ENCODE assay signal across 18 mouse cellular contexts in genomic region chr11:51922421-51922841, GRCm38 (mm10). TPM values are rescaled to one million over a fixed set of nuclear protein-coding genes. Genes with fewer than 3 reads are reported as not detected.
DNase-seq lines count a peak whose midpoint lies in the region; TF ChIP-seq lines count a peak whose summit lies in the region.
"Had no signal": no experiment of that assay in that cellular context is flagged by ENCODE, and none has a peak within 500 bp of the region (broad histone marks: within the 10 kb centered on the region; RNA-seq: fewer than 3 reads in every experiment).

No protein-coding gene starts in this region.

- no peaks in the 10 kb centered on the region for H3K36me3 ChIP-seq in kidney, adult 2 months (ENCODE audit: control insufficient read depth, insufficient read depth, low read length)
- H3K36me3 ChIP-seq: embryonic facial prominence, embryonic 15.5 days; forebrain, embryonic 12.5 days; G1E; limb, embryonic 12.5 days; midbrain, embryonic 13.5 days had no signal

- no peak overlapping the region for H3K27ac ChIP-seq in kidney, adult 2 months (ENCODE audit: insufficient read depth, low read depth, low read length)
- H3K27ac ChIP-seq in bone marrow, adult 2 months (ENCODE audit: control insufficient read depth, insufficient read depth, low read depth, low read length, poor library complexity), result 0 out of 2 replicates have a peak overlapping the region, but pooled peaks have one; percentile 16
- H3K27ac ChIP-seq: embryonic facial prominence, embryonic 15.5 days; forebrain, embryonic 12.5 days; kidney, postnatal 0 days; limb, embryonic 12.5 days; liver, embryonic 14.5 days; midbrain, embryonic 13.5 days had no signal

- intact Hi-C loops in left cerebral cortex, postnatal 36 days (cut with DNase I), result no loop called here

- no peak for TF ChIP-seq POLR2A in kidney, adult 2 months (IDR thresholded peaks at IDR 0.05; ENCODE audit: low read depth, low read length)
- TF ChIP-seq POLR2A in bone marrow, adult 2 months (IDR thresholded peaks at IDR 0.05; ENCODE audit: borderline replicate concordance, control insufficient read depth, low read depth, low read length), result no peak

- no peaks in the 10 kb centered on the region for H3K27me3 ChIP-seq in kidney, adult 2 months (replicated peaks; ENCODE audit: control insufficient read depth, insufficient read depth, low read length)
- H3K27me3 ChIP-seq: embryonic facial prominence, embryonic 15.5 days; forebrain, embryonic 12.5 days; limb, embryonic 12.5 days; midbrain, embryonic 13.5 days had no signal

- TF ChIP-seq CTCF in kidney, adult 2 months (conservative IDR thresholded peaks at IDR 0.05; ENCODE audit: insufficient read depth, insufficient read length, low read depth, low read length), result no peak
- TF ChIP-seq CTCF in bone marrow, adult 2 months (IDR thresholded peaks at IDR 0.05; ENCODE audit: control insufficient read depth, insufficient read depth, low read length), result no peak

- H3K4me3 ChIP-seq in kidney, adult 2 months (ENCODE audit: insufficient read depth, low read depth, low read length), result no peak overlapping the region
- H3K4me3 ChIP-seq in bone marrow, adult 2 months (replicated peaks; ENCODE audit: control insufficient read depth, low read depth, low read length), result no peak overlapping the region
- H3K4me3 ChIP-seq: embryonic facial prominence, embryonic 15.5 days; forebrain, embryonic 12.5 days; limb, embryonic 12.5 days; midbrain, embryonic 13.5 days had no signal

- 80% methylated on average over 3 of the region's 3 CpGs for WGBS in kidney, adult 2 months
- WGBS in bone marrow, adult 2 months, result 70% methylated on average over 3 of the region's 3 CpGs

- peak; percentile 15 for DNase-seq in kidney, adult 2 months
- no peak for DNase-seq in kidney, postnatal 4 days
- peak; percentile 94 for DNase-seq in Muller cell, postnatal 12 days (ENCODE audit: inconsistent ontology term)
- peak; percentile 96 for DNase-seq in gonadal fat pad, adult 2 months (ENCODE audit: low read depth)
- no peak for DNase-seq in thymus, postnatal 14 days
- DNase-seq in left cerebral cortex, postnatal 36 days (ENCODE audit: low spot score in 2 of 2), result no peak
- DNase-seq: adrenal gland, postnatal 10 days; cerebellum, adult 9-10 months; retina, postnatal 1 day; right cerebral cortex, postnatal 4 days had no signal

- H3K4me1 ChIP-seq in kidney, adult 2 months (ENCODE audit: control insufficient read depth, insufficient read depth, low read length), result peaks cover 5% of the 10 kb centered on the region; the same call in 1 of the 2 replicates
- H3K4me1 ChIP-seq in bone marrow, adult 2 months (ENCODE audit: control insufficient read depth, insufficient read depth, low read length), result peaks cover 9% of the 10 kb centered on the region
- H3K4me1 ChIP-seq: embryonic facial prominence, embryonic 15.5 days; forebrain, embryonic 12.5 days; limb, embryonic 12.5 days; midbrain, embryonic 13.5 days had no signal

RNA-seq across cellular contexts. Expression of gene Cdkn2aipnl, which starts 45.0 kb away (rescaled TPM):
- 15.6 and 17.2 TPM in 2 replicates for polyA plus RNA-seq in kidney, adult 2 months (2012; rRNA removed)
- polyA plus RNA-seq in bone marrow, adult 2 months (2011; ENCODE audit: insufficient read depth, insufficient read length, low replicate concordance, missing spikeins), result 20.9 and 27.8 TPM in 2 replicates
- 20.2 and 21.1 TPM in 2 replicates for polyA plus RNA-seq in gonadal fat pad, adult 2 months (2012; rRNA removed)
- 10 to 100 TPM; 32.1 to 36.4 TPM for total RNA-seq in left cerebral cortex, postnatal 36 days (2021)

Comparison
In these comparisons a context has a peak if more than half of its experiments do, and no peak if none do; other contexts are left out.
1. DNase-seq: peak in kidney, adult 2 months (single experiment), Muller cell, postnatal 12 days (single experiment) and gonadal fat pad, adult 2 months (single experiment); none in kidney, postnatal 4 days (0 of 2), thymus, postnatal 14 days (single experiment) and left cerebral cortex, postnatal 36 days (0 of 2).